Mouse (Mus musculus): ENCODE data around the gene Tsen54. TPM values are rescaled to one million over a fixed set of nuclear protein-coding genes. Genes with fewer than 3 reads are reported as not detected.

Gene Tsen54
- polyA plus RNA-seq, 2 experiments: 9.7 to 12.9 TPM

DNA sequence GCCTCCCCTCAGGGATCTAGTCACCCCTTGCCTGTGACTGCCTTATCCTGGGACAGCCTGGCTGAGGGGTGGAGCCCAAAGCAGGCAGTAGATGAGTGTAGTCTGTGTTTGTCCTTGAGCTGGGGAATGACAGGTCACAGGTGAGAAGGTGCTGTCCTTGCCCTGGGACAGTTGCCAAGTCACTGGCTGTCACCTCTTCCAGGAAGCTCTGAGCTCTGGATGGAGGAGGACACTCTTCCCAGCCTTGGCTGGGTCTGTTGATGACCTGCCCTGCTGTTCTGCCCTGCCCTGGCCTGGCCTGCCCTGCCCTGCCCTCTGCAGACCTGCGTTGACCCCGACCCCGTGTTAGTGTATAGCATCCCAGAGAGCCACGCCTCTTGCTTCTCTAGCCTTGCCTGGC lies 57.9 kb downstream of the Tsen54 start:
- H3K9ac ChIP-seq (replicated peaks): no peak overlapping the region
- no peaks in the 10 kb centered on the region for H3K36me3 ChIP-seq (replicated peaks; ENCODE audit: control insufficient read depth, insufficient read depth, low read depth)
- H3K27ac ChIP-seq: no peak overlapping the region
- peaks cover 6 to 23% of the 10 kb centered on the region in 2 experiments; a peak in 3 of 4 replicates for H3K4me1 ChIP-seq (replicated peaks; ENCODE audit: control insufficient read depth in 2 of 2, insufficient read depth in 2 of 2, low read length in 1 of 2)
- peak; percentile 32 for ATAC-seq (ENCODE audit: insufficient read depth)
- 66% methylated on average over 4 of the region's 4 CpGs for WGBS (ENCODE audit: insufficient replicate concordance)
- H3K4me2 ChIP-seq (ENCODE audit: low read depth): no peak overlapping the region
- DNase-seq (ENCODE audit: low read depth in 3 of 3, low spot score in 3 of 3): no peak
- H3K27me3 ChIP-seq (ENCODE audit: control insufficient read depth, insufficient read depth, low read length): no peaks in the 10 kb centered on the region
- TF ChIP-seq EP300 (IDR thresholded peaks at IDR 0.05; ENCODE audit: low read depth) (no peak), CTCF (IDR thresholded peaks at IDR 0.05; ENCODE audit: low read depth) (no peak)
- no peak overlapping the region for H3K4me3 ChIP-seq (ENCODE audit: insufficient read depth in 1 of 2, low read depth in 2 of 2, low read length in 2 of 2)
- no peaks in the 10 kb centered on the region for H3K9me3 ChIP-seq (ENCODE audit: control insufficient read depth, low read length)

Small RNAs within 50 kb of the gene (microRNA-seq; reads per million reads assigned to microRNA genes)
- not detected for gene Mir5621

Other genes with a start within 250 kb of the Tsen54 start
- 16.2 and 24.1 TPM in 2 replicates for gene Mrps7, start 210.8 kb upstream of the Tsen54 start, polyA plus RNA-seq (2012; rRNA removed)
- 52.6 and 53.3 TPM in 2 replicates for gene Mrps7, start 210.8 kb upstream of the Tsen54 start, polyA plus RNA-seq (2014; fragmentation: Nextera tagmentation; extraction: Ambion mirVana)
- gene Gga3, start 210.7 kb upstream of the Tsen54 start, polyA plus RNA-seq (2012; rRNA removed): 9.2 and 17.2 TPM in 2 replicates
- 6.4 and 7.2 TPM in 2 replicates for gene Gga3, start 210.7 kb upstream of the Tsen54 start, polyA plus RNA-seq (2014; fragmentation: Nextera tagmentation; extraction: Ambion mirVana)
- 21.1 and 25.6 TPM in 2 replicates for gene Mif4gd, start 201.8 kb upstream of the Tsen54 start, polyA plus RNA-seq (2012; rRNA removed)
- 24.3 and 25.6 TPM in 2 replicates for gene Mif4gd, start 201.8 kb upstream of the Tsen54 start, polyA plus RNA-seq (2014; fragmentation: Nextera tagmentation; extraction: Ambion mirVana)
- 7.4 and 10.5 TPM in 2 replicates for gene Slc25a19, start 186.4 kb upstream of the Tsen54 start, polyA plus RNA-seq (2012; rRNA removed)
- 8.5 and 9.4 TPM in 2 replicates for gene Slc25a19, start 186.4 kb upstream of the Tsen54 start, polyA plus RNA-seq (2014; fragmentation: Nextera tagmentation; extraction: Ambion mirVana)
- gene Grb2, start 106.1 kb upstream of the Tsen54 start, polyA plus RNA-seq (2012; rRNA removed): 15.7 and 22.4 TPM in 2 replicates
- gene Grb2, start 106.1 kb upstream of the Tsen54 start, polyA plus RNA-seq (2014; fragmentation: Nextera tagmentation; extraction: Ambion mirVana): 26.0 and 30.1 TPM in 2 replicates
- 11.0 and 13.8 TPM in 2 replicates for gene Tmem94, start 49.3 kb upstream of the Tsen54 start, polyA plus RNA-seq (2012; rRNA removed)
- 3.7 and 6.1 TPM in 2 replicates for gene Tmem94, start 49.3 kb upstream of the Tsen54 start, polyA plus RNA-seq (2014; fragmentation: Nextera tagmentation; extraction: Ambion mirVana)
- 7.1 and 7.8 TPM in 2 replicates for gene Caskin2, start 1.1 kb upstream of the Tsen54 start, polyA plus RNA-seq (2012; rRNA removed)
- gene Caskin2, start 1.1 kb upstream of the Tsen54 start, polyA plus RNA-seq (2014; fragmentation: Nextera tagmentation; extraction: Ambion mirVana): 4.9 and 6.1 TPM in 2 replicates
- gene Llgl2, start 9.3 kb downstream of the Tsen54 start, polyA plus RNA-seq (2012; rRNA removed): 9.4 and 10.5 TPM in 2 replicates
- gene Llgl2, start 9.3 kb downstream of the Tsen54 start, polyA plus RNA-seq (2014; fragmentation: Nextera tagmentation; extraction: Ambion mirVana): 7.5 and 9.3 TPM in 2 replicates
- 0.36 and 0.42 TPM in 2 replicates for gene Myo15b, start 43.7 kb downstream of the Tsen54 start, polyA plus RNA-seq (2012; rRNA removed)
- 0.09 and 0.29 TPM in 2 replicates for gene Myo15b, start 43.7 kb downstream of the Tsen54 start, polyA plus RNA-seq (2014; fragmentation: Nextera tagmentation; extraction: Ambion mirVana)
- gene Smim5, start 85.2 kb downstream of the Tsen54 start, polyA plus RNA-seq (2012; rRNA removed): 20.6 and 25.1 TPM in 2 replicates
- 45.3 and 48.8 TPM in 2 replicates for gene Smim5, start 85.2 kb downstream of the Tsen54 start, polyA plus RNA-seq (2014; fragmentation: Nextera tagmentation; extraction: Ambion mirVana)
- gene Smim6, start 97.3 kb downstream of the Tsen54 start, polyA plus RNA-seq (2012; rRNA removed): 1.5 and 1.8 TPM in 2 replicates
- 2.0 and 2.2 TPM in 2 replicates for gene Smim6, start 97.3 kb downstream of the Tsen54 start, polyA plus RNA-seq (2014; fragmentation: Nextera tagmentation; extraction: Ambion mirVana)
- gene Sap30bp, start 118.6 kb downstream of the Tsen54 start, polyA plus RNA-seq (2012; rRNA removed): 8.7 and 22.6 TPM in 2 replicates
- 20.0 and 21.2 TPM in 2 replicates for gene Sap30bp, start 118.6 kb downstream of the Tsen54 start, polyA plus RNA-seq (2014; fragmentation: Nextera tagmentation; extraction: Ambion mirVana)
- gene Recql5, start 118.8 kb downstream of the Tsen54 start, polyA plus RNA-seq (2012; rRNA removed): 6.7 and 7.3 TPM in 2 replicates
- 6.1 and 6.5 TPM in 2 replicates for gene Recql5, start 118.8 kb downstream of the Tsen54 start, polyA plus RNA-seq (2014; fragmentation: Nextera tagmentation; extraction: Ambion mirVana)
- 0.10 and 0.11 TPM in 2 replicates for gene Itgb4, start 160.0 kb downstream of the Tsen54 start, polyA plus RNA-seq (2012; rRNA removed)
- 0.16 and 0.17 TPM in 2 replicates for gene Itgb4, start 160.0 kb downstream of the Tsen54 start, polyA plus RNA-seq (2014; fragmentation: Nextera tagmentation; extraction: Ambion mirVana)
- 55.9 and 59.1 TPM in 2 replicates for gene Galk1, start 198.0 kb downstream of the Tsen54 start, polyA plus RNA-seq (2012; rRNA removed)
- gene Galk1, start 198.0 kb downstream of the Tsen54 start, polyA plus RNA-seq (2014; fragmentation: Nextera tagmentation; extraction: Ambion mirVana): 102 and 113 TPM in 2 replicates
- 173 and 248 TPM in 2 replicates for gene H3f3b, start 213.2 kb downstream of the Tsen54 start, polyA plus RNA-seq (2012; rRNA removed)
- gene H3f3b, start 213.2 kb downstream of the Tsen54 start, polyA plus RNA-seq (2014; fragmentation: Nextera tagmentation; extraction: Ambion mirVana): 651 and 676 TPM in 2 replicates
- 10.4 and 12.1 TPM in 2 replicates for gene Unk, start 215.6 kb downstream of the Tsen54 start, polyA plus RNA-seq (2012; rRNA removed)
- gene Unk, start 215.6 kb downstream of the Tsen54 start, polyA plus RNA-seq (2014; fragmentation: Nextera tagmentation; extraction: Ambion mirVana): 6.4 and 7.9 TPM in 2 replicates